11 mouse cellular contexts compared by ENCODE assay signal in genomic region chr7:132333078-132333477, GRCm38 (mm10).
"Had no signal": no experiment of that assay in that cellular context is flagged by ENCODE, and none has a peak within 500 bp of the region (broad histone marks: within the 10 kb centered on the region; RNA-seq: fewer than 3 reads in every experiment).

No protein-coding gene starts in this region.

- ATAC-seq: midbrain, embryonic 15.5 days had no signal

- H3K9ac ChIP-seq: limb, embryonic 12.5 days; liver, embryonic 14.5 days; midbrain, embryonic 15.5 days had no signal

- H3K27ac ChIP-seq: limb, embryonic 12.5 days; liver, embryonic 14.5 days; midbrain, embryonic 15.5 days; stomach, postnatal 0 days had no signal

- H3K4me1 ChIP-seq: megakaryocyte, embryonic 14.5 days had no signal

- H3K9me3 ChIP-seq: midbrain, embryonic 15.5 days had no signal

- H3K27me3 ChIP-seq: limb, embryonic 12.5 days; midbrain, embryonic 15.5 days had no signal

- DNase-seq: kidney, adult 8-10 months; kidney, postnatal 25 days; lung, adult 2 months; lung, postnatal 36 days; right cerebral cortex, postnatal 14 days; thymus, postnatal 4 days had no signal

- H3K36me3 ChIP-seq: limb, embryonic 12.5 days; midbrain, embryonic 15.5 days had no signal

- H3K4me3 ChIP-seq: limb, embryonic 12.5 days; megakaryocyte, embryonic 14.5 days; midbrain, embryonic 15.5 days had no signal
